Mouse (Mus musculus): ENCODE measurements around the gene Rabgap1. TPM values are rescaled to one million over a fixed set of nuclear protein-coding genes. Genes with fewer than 3 reads are reported as not detected.

Rabgap1 gene
- polyA plus RNA-seq, 1 experiment = 0.09 TPM

DNA sequence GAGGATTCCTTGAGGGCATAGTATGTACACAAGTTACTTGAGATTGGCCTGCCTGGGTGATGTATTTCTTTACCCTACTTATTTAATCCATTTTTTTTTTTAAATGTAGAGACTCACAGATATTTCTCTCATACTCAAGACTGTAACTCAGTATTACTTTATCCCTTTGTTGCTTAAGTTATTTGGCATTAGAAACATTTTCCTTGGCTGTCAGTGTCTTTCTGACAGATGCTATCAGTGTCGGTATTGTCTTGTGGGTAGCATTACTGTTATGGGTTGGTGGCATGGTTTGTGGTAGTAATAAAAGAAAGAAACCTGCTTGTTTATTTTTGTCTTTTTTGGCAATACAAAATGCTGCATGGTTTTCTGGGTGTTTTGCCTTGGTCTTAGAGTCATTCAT lies 87.7 kb downstream of the Rabgap1 start:
- peaks cover 28% of the 10 kb centered on the region for H3K4me1 ChIP-seq (ENCODE audit: control insufficient read depth)
- H3K4me3 ChIP-seq (replicated peaks) = no peak overlapping the region
- peaks cover 10% of the 10 kb centered on the region for H3K36me3 ChIP-seq (ENCODE audit: control insufficient read depth)
- TF ChIP-seq GATA1 (IDR thresholded peaks at IDR 0.05; ENCODE audit: low read length) = no peak
- no peak for TF ChIP-seq TAL1 (IDR thresholded peaks at IDR 0.05; ENCODE audit: low read length)
- no peaks in the 10 kb centered on the region for H3K9me3 ChIP-seq (ENCODE audit: control insufficient read depth, low read length)
- H3K27me3 ChIP-seq (ENCODE audit: control insufficient read depth) = no peaks in the 10 kb centered on the region

DNA sequence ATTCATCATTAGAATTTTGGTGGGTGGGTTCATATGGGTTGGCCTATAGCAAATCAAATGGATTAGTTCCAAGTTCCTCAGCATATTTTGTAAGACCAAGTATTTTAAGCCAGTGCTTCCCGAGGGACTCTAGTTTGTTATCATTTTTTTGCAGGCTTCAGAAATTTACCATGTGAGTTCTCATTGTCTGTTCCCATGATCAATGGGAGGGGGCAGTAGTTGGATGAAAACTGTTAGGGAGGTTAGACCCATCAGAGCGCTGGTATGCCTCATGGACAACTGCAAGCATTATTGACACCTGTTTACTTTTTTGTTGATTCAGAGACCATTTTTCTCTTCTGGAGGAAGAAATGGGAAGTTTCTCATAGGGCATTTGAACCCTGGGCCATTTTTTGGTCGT lies 88.6 kb downstream of the Rabgap1 start:
- peaks cover 28% of the 10 kb centered on the region for H3K4me1 ChIP-seq (ENCODE audit: control insufficient read depth)
- TF ChIP-seq TAL1 (IDR thresholded peaks at IDR 0.05; ENCODE audit: low read length) (no peak), GATA1 (IDR thresholded peaks at IDR 0.05; ENCODE audit: low read length) (no peak)
- peaks cover 10% of the 10 kb centered on the region for H3K36me3 ChIP-seq (ENCODE audit: control insufficient read depth)
- no peaks in the 10 kb centered on the region for H3K9me3 ChIP-seq (ENCODE audit: control insufficient read depth, low read length)
- H3K4me3 ChIP-seq (replicated peaks) = no peak overlapping the region
- H3K27me3 ChIP-seq (ENCODE audit: control insufficient read depth) = no peaks in the 10 kb centered on the region

DNA sequence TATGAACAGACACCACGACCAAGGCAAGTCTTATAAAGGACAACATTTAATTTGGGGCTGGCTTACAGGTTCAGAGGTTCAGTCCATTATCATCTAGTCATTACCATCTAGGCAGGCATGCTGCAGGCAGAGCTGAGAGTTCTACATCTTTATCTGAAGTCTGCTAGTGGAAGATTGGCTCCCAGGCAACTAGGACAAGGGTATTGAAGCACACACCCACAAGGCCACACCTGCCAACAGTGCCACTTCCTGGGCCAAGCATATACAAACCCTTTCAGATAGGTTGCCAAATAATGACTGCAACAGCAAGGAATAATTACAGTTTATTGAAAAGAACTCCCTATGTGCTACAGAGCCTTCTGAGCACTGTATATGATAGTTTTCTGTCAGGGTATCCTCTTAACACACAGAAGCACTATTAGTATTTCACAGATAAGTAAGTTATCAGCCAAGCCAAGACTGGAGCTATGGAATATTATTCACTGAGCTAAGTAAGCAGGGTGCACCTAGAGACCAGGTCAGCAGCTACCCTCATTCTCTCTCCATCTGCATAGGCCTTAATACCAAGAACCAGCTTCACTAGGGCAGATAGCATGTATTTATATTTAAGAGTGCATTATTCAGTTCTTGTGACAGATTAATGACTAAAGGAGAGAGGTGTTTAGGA lies 106.4 kb downstream of the Rabgap1 start:
- Histone ChIP-seq H3K36me3 (ENCODE audit: control insufficient read depth) (peaks cover 50% of the 10 kb centered on the region), H3K4me1 (ENCODE audit: control insufficient read depth) (peaks cover 59% of the 10 kb centered on the region), H3K4me3 (replicated peaks) (peak overlapping the region; percentile 21), H3K27me3 (ENCODE audit: control insufficient read depth) (no peaks in the 10 kb centered on the region), H3K9me3 (ENCODE audit: control insufficient read depth, low read length) (peaks cover 2% of the 10 kb centered on the region; the same call in 1 of the 2 replicates)
- TF ChIP-seq TAL1 (IDR thresholded peaks at IDR 0.05; ENCODE audit: low read length) (peak; percentile 73), GATA1 (IDR thresholded peaks at IDR 0.05; ENCODE audit: low read length) (peak; percentile 94)

DNA sequence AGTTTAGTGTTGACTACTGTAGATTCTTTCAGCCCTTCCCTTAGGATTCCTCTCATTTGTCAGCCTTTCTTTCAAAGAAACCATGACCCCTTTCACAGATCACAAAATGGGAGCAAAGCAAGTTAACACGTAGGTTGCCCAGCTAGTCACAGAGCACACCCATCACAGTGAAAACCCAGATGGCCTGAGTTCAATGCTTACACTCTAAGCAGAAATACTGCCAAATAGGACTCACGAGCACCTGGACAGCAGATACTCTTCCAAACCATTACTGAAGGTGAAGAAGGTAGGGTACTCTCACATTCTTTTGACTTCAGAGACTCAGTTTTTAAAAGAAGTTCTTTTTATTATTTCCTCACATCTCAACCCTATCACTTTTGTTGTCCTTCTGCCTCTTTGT lies 113.3 kb downstream of the Rabgap1 start:
- peaks cover 66% of the 10 kb centered on the region for H3K36me3 ChIP-seq (ENCODE audit: control insufficient read depth)
- peaks cover 3% of the 10 kb centered on the region for H3K4me1 ChIP-seq (ENCODE audit: control insufficient read depth)
- TF ChIP-seq GATA1 (IDR thresholded peaks at IDR 0.05; ENCODE audit: low read length) (no peak), TAL1 (IDR thresholded peaks at IDR 0.05; ENCODE audit: low read length) (no peak)
- H3K27me3 ChIP-seq (ENCODE audit: control insufficient read depth) = no peaks in the 10 kb centered on the region
- H3K4me3 ChIP-seq (replicated peaks) = no peak overlapping the region
- peaks cover 3% of the 10 kb centered on the region; the same call in 1 of the 2 replicates for H3K9me3 ChIP-seq (ENCODE audit: control insufficient read depth, low read length)

DNA sequence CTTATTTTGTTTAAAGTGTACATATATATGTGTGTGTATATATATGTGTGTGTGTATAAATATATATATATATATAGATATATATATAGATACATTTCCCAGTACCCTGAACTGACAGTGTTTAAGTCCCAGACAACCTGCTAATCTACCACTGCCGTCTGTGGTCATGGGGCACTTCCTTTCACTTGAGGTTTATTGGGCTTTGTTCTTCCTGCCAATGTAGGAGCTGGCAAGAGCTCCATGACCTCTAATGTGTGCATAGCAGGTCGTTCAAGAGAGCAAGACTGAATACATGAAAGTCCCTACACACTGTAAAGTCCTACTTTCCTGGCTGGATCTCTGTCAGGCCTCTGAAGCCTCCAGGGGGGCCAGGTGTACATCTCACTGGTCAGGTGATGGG lies 122.5 kb downstream of the Rabgap1 start:
- H3K4me1 ChIP-seq (ENCODE audit: control insufficient read depth) = 0 out of 2 replicates have a peak, but pooled peaks cover 2% of the 10 kb centered on the region
- TF ChIP-seq GATA1 (IDR thresholded peaks at IDR 0.05; ENCODE audit: low read length) = no peak
- TF ChIP-seq TAL1 (IDR thresholded peaks at IDR 0.05; ENCODE audit: low read length) = no peak
- H3K9me3 ChIP-seq (ENCODE audit: control insufficient read depth, low read length) = no peaks in the 10 kb centered on the region
- no peaks in the 10 kb centered on the region for H3K27me3 ChIP-seq (ENCODE audit: control insufficient read depth)
- H3K36me3 ChIP-seq (ENCODE audit: control insufficient read depth) = peaks cover 59% of the 10 kb centered on the region
- no peak overlapping the region for H3K4me3 ChIP-seq (replicated peaks)

DNA sequence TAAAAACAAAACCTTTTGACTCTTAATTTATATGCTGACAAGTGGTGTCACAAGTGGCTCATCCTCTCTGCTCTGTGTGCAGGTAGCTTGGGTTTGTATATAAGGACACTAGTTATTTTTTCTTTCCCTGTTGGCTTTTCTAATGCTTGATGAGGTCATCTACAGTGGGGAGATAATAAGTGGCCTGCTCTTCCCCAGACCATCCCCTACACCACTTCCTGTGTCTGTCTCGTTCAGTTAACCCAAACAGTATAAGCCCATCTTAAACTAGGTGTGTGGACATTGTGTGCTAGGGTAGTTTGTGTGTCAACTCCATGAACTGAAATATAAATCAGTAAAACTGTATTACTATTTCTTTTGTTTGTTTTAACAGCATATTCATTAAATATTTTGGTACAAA lies 123.0 kb downstream of the Rabgap1 start:
- H3K9me3 ChIP-seq (ENCODE audit: control insufficient read depth, low read length) = no peaks in the 10 kb centered on the region
- no peaks in the 10 kb centered on the region for H3K27me3 ChIP-seq (ENCODE audit: control insufficient read depth)
- 0 out of 2 replicates have a peak, but pooled peaks cover 2% of the 10 kb centered on the region for H3K4me1 ChIP-seq (ENCODE audit: control insufficient read depth)
- TF ChIP-seq GATA1 (IDR thresholded peaks at IDR 0.05; ENCODE audit: low read length) = no peak
- TF ChIP-seq TAL1 (IDR thresholded peaks at IDR 0.05; ENCODE audit: low read length) = no peak
- peaks cover 56% of the 10 kb centered on the region for H3K36me3 ChIP-seq (ENCODE audit: control insufficient read depth)
- H3K4me3 ChIP-seq (replicated peaks) = no peak overlapping the region

DNA sequence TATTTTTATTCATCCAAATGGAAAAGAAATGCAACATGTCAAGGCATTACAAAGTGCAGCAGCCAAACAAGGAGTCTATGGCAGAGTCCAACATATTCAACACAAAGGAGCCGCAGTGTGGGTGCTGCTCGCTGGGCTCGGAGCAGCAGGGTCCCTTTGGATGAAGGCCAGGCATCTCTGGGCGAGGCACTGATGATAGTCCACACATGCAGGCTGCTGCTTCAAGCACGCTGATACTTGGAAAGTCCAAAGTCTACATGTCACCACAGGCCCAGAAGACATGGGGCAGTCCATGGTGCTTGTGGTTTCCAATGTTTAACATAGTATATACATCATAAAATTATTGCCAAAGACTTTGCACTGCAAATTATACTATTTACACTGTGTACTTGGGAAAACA lies 126.8 kb downstream of the Rabgap1 start:
- H3K4me1 ChIP-seq (ENCODE audit: control insufficient read depth) = 0 out of 2 replicates have a peak, but pooled peaks cover 2% of the 10 kb centered on the region
- no peaks in the 10 kb centered on the region for H3K9me3 ChIP-seq (ENCODE audit: control insufficient read depth, low read length)

DNA sequence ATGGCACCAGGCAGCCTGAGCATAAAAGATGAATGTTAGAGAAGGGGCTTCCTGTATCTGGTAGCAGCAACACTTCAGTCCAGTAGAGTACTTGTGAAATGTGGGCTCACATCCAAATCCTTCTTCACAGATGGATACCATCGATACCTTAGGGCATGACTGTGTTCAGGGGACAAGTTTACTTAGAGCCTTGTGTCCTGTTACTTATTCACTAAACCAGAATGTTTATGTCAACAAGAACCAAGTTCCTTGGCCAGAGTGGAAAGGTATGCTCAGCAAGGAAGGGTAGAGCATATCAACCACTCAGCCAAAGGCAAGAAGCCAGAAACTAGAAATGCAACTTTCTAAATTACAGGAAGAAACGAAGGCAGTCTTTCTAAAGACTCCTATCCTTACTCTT lies 127.6 kb downstream of the Rabgap1 start:
- H3K4me3 ChIP-seq (replicated peaks) = no peak overlapping the region

More for the DNA sequence above, 126.8 kb downstream of the Rabgap1 start:
- Histone ChIP-seq H3K4me3 (replicated peaks) (no peak overlapping the region), H3K36me3 (ENCODE audit: control insufficient read depth) (peaks cover 31% of the 10 kb centered on the region), H3K27me3 (ENCODE audit: control insufficient read depth) (no peaks in the 10 kb centered on the region)
- no peak for TF ChIP-seq TAL1 (IDR thresholded peaks at IDR 0.05; ENCODE audit: low read length)
- no peak for TF ChIP-seq GATA1 (IDR thresholded peaks at IDR 0.05; ENCODE audit: low read length)

DNA sequence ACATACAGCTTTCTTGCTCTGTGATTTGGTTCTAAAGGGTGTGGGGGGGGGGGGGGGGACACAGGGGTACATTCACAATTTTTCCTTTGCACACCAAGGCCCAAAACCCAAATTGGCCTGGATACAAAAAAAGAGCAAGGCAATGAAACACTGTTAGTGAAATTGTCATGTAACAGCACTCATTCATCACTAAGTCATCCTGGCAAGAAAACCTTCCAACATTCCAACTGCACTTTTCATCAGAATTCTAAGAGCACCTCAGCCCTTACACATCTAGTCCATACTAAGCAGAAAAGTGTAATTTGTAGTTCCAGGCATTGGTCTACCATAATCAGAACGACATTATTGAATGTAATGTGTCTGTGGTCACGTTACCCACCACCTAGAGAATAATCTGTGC lies 129.1 kb downstream of the Rabgap1 start:
- Histone ChIP-seq H3K27me3 (ENCODE audit: control insufficient read depth) (no peaks in the 10 kb centered on the region), H3K4me3 (replicated peaks) (no peak overlapping the region), H3K36me3 (ENCODE audit: control insufficient read depth) (peaks cover 15% of the 10 kb centered on the region), H3K4me1 (ENCODE audit: control insufficient read depth) (no peaks in the 10 kb centered on the region), H3K9me3 (ENCODE audit: control insufficient read depth, low read length) (no peaks in the 10 kb centered on the region)
- no peak for TF ChIP-seq GATA1 (IDR thresholded peaks at IDR 0.05; ENCODE audit: low read length)
- no peak for TF ChIP-seq TAL1 (IDR thresholded peaks at IDR 0.05; ENCODE audit: low read length)

More for the DNA sequence above, 127.6 kb downstream of the Rabgap1 start:
- H3K27me3 ChIP-seq (ENCODE audit: control insufficient read depth) = no peaks in the 10 kb centered on the region
- H3K36me3 ChIP-seq (ENCODE audit: control insufficient read depth) = peaks cover 26% of the 10 kb centered on the region
- no peaks in the 10 kb centered on the region for H3K9me3 ChIP-seq (ENCODE audit: control insufficient read depth, low read length)
- TF ChIP-seq TAL1 (IDR thresholded peaks at IDR 0.05; ENCODE audit: low read length) = no peak
- 0 out of 2 replicates have a peak, but pooled peaks cover under 1% of the 10 kb centered on the region for H3K4me1 ChIP-seq (ENCODE audit: control insufficient read depth)
